Mouse (Mus musculus) embryonic facial prominence, embryonic 13.5 days (tissue): ENCODE measurements around the gene Oas1f. TPM values are rescaled to one million over a fixed set of nuclear protein-coding genes. Genes with fewer than 3 reads are reported as not detected.
"Not testable (repeated sequence)": the region's sequence is repeated elsewhere in the genome, so short reads cannot be mapped to it uniquely, and the experiment has no call there.

Experiments used
- ATAC-seq: fragments of 200-750 bp; cut with Nextera tagmentation; 2 replicates; pipeline ENCODE4 v1.8.0; 2017; ENCODE audit warnings: low read depth; ENCODE audit not compliant: insufficient number of reproducible peaks, insufficient read depth, low FRiP score, low TSS enrichment
- H3K27ac ChIP-seq: fragments of 300-500 bp; sonication (generic); 2 replicates; pipeline ENCODE4 v1.5.1; 2015; ENCODE audit warnings: moderate library complexity, mild to moderate bottlenecking, inconsistent platforms
- H3K27me3 ChIP-seq: fragments of 300-500 bp; sonication (generic); 2 replicates; pipeline ENCODE4 v1.6.1; 2015; ENCODE audit warnings: mild to moderate bottlenecking, inconsistent platforms
- H3K36me3 ChIP-seq: fragments of 300-500 bp; sonication (generic); 2 replicates; pipeline ENCODE4 v1.6.1; 2015; ENCODE audit warnings: mild to moderate bottlenecking, inconsistent platforms
- H3K4me1 ChIP-seq: fragments of 300-500 bp; sonication (generic); 2 replicates; pipeline ENCODE4 v1.6.1; 2015; ENCODE audit warnings: inconsistent platforms
- H3K4me2 ChIP-seq: fragments of 300-500 bp; sonication (generic); 2 replicates; pipeline ENCODE4 v1.6.1; 2015; ENCODE audit warnings: moderate library complexity, mild to moderate bottlenecking, inconsistent platforms
- H3K4me3 ChIP-seq: fragments of 300-500 bp; sonication (generic); 2 replicates; pipeline ENCODE4 v1.5.1; 2015; ENCODE audit warnings: mild to moderate bottlenecking, inconsistent platforms
- H3K9ac ChIP-seq: fragments of 300-500 bp; sonication (generic); 2 replicates; pipeline ENCODE4 v1.6.1; 2015; ENCODE audit warnings: mild to moderate bottlenecking, inconsistent platforms
- H3K9me3 ChIP-seq: fragments of 300-500 bp; sonication (generic); 2 replicates; pipeline ENCODE4 v1.6.1; 2016; ENCODE audit warnings: inconsistent platforms
- WGBS: fragments of 180-500 bp; shearing (Covaris S2); methylation state at CpG from one replicate; pipeline ENCODE4 v1.1.7; 2015; ENCODE audit warnings: mixed read lengths; 5-methylcytosine and 5-hydroxymethylcytosine counted together
- polyA plus RNA-seq: library from polyadenylated mRNA; unstranded; fragments of >200 nt; fragmentation: Nextera tagmentation; extraction: Ambion mirVana; gene quantifications from 2 replicates; pipeline ENCODE4 v1.2.1, GENCODE M21; 2015

The Oas1f gene
- not detected in 2 replicates for polyA plus RNA-seq

- WGBS: 75% methylated on average over 4 of the region's 4 CpGs
- Histone ChIP-seq H3K4me1 (0 out of 2 replicates have a peak, but pooled peaks cover 4% of the 10 kb centered on the region), H3K9ac (no peak within 1 kb of the TSS), H3K36me3 (no peaks in the 10 kb centered on the region), H3K27me3 (no peaks in the 10 kb centered on the region), H3K9me3 (no peaks in the 10 kb centered on the region; the same call in 1 of the 2 replicates), H3K4me2 (no peak within 1 kb of the TSS), H3K27ac (no peak within 1 kb of the TSS), H3K4me3 (no peak within 1 kb of the TSS)
- ATAC-seq: no peak
Measured at GRCm38 (mm10) chr5:120847067-120847466, at the start of gene Oas1f. Oas1f (plus strand) TSS chr5:120847367.

DNA sequence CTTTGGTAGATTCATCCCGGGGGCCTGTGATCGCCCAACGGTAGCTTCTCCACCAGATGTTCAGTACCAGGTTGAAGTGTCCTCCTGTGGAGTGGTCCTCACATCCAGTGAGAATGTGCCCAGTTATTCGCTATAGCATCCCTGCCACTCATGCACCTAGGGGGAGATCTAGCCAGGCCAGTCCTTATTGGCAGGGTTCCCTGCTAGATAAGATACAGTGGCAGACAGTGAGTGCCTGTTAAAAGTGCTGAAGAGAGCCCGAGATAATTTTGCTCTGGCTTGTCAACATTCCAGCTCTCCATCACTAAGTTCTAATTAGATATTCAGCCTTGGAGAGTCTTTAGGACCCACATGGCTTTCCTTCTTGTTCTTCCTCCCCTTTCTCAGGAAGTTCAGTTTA lies 49.0 kb upstream of the Oas1f start:
- 74% methylated on average over 5 of the region's 5 CpGs for WGBS
- H3K27me3 ChIP-seq, H3K4me2 ChIP-seq, H3K4me1 ChIP-seq, H3K9ac ChIP-seq, ATAC-seq, H3K27ac ChIP-seq, H3K36me3 ChIP-seq, H3K4me3 ChIP-seq, H3K9me3 ChIP-seq: not testable (repeated sequence)

DNA sequence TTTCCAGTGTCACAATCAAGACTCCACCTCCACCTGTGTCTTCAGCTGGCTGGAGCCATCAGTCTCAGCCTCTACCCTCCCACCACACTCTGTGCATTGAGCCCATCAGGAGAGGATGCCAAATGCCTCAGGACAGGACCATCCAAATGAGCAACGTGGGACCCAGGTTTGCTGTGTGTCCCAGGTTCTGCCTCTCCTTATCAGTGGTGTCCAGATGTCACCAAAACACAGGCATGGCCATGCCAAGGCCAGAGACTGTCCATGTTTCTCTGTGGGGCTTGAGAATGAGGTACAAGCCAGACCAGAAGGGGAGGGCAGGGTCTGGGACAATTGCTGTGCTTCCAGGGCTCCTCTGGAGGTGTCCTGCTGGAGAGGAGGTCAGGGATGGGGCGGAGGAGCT lies 48.2 kb upstream of the Oas1f start:
- not testable (repeated sequence) for H3K4me1 ChIP-seq, H3K4me3 ChIP-seq, H3K27me3 ChIP-seq, ATAC-seq, H3K4me2 ChIP-seq, H3K36me3 ChIP-seq, H3K9ac ChIP-seq, H3K9me3 ChIP-seq, H3K27ac ChIP-seq
- WGBS: 39% methylated on average over 1 of the region's 2 CpGs

GRCm38 (mm10) chr5:120803596-120803995 lies 43.6 kb upstream of the Oas1f start:
- Histone ChIP-seq H3K27me3 (no peaks in the 10 kb centered on the region), H3K4me3 (no peak overlapping the region), H3K27ac (peak overlapping the region; percentile 62; the same call in 1 of the 2 replicates), H3K4me2 (no peak overlapping the region), H3K4me1 (no peaks in the 10 kb centered on the region), H3K9ac (no peak overlapping the region), H3K9me3 (no peaks in the 10 kb centered on the region), H3K36me3 (no peaks in the 10 kb centered on the region)
- WGBS: 66% methylated on average over 2 of the region's 2 CpGs
- no peak for ATAC-seq

GRCm38 (mm10) chr5:120806458-120806857 lies 40.7 kb upstream of the Oas1f start:
- Histone ChIP-seq H3K9ac (no peak overlapping the region), H3K27me3 (no peaks in the 10 kb centered on the region), H3K9me3 (no peaks in the 10 kb centered on the region), H3K27ac (no peak overlapping the region), H3K4me1 (0 out of 2 replicates have a peak, but pooled peaks cover 1% of the 10 kb centered on the region), H3K4me2 (no peak overlapping the region), H3K4me3 (no peak overlapping the region), H3K36me3 (no peaks in the 10 kb centered on the region)
- 86% methylated on average over 1 of the region's 1 CpGs for WGBS
- ATAC-seq: no peak

GRCm38 (mm10) chr5:120809171-120809570 lies 38.0 kb upstream of the Oas1f start:
- Histone ChIP-seq H3K4me3 (no peak overlapping the region), H3K4me2 (no peak overlapping the region), H3K27me3 (no peaks in the 10 kb centered on the region), H3K9me3 (no peaks in the 10 kb centered on the region), H3K27ac (no peak overlapping the region), H3K36me3 (no peaks in the 10 kb centered on the region), H3K9ac (no peak overlapping the region), H3K4me1 (peaks cover 14% of the 10 kb centered on the region)
- WGBS: 33% methylated on average over 6 of the region's 6 CpGs
- ATAC-seq: no peak

DNA sequence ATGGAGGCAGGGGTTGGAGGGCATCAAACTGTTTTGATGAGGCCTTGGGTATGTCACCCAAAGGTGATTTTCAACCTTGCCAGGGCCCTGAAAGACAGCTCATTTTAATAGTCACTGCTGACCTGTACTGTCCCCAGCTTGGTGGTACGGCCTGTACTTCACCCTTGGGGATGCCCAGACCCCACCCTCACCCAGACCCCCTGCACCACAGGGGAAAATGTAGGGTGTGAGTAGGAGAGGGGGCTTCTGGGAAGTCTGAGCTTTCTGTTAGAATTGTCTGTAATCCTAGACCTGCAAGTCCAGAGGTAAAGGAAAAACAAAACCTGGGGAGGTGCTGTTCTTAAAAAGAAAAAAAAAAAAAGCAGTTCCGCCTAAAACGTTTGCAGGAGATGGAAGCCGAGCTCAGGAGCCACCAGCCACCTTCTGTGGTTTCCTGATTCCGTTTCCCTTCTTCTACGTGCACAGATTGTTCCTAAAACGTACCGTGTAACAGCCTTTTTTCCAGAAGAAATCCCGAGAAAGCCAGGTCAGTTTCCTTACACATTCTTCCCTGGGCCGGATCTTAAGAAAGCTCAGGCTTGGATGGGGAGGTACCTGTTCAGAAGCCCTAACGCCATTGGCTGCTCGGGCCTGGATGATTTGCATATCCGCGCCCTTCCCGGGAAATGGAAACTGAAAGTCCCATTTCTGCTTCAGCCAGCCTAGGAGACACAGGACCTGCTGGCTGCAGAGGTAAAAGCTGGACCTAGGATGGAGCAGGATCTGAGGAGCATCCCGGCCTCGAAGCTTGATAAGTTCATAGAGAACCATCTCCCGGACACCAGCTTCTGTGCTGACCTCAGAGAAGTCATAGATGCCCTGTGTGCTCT lies 35.0 kb upstream of the Oas1f start, which contains the start of gene Oas1c:
TSS of gene Oas1c (minus strand) at position 564 of the 869 bp plus-strand sequence.
- Histone ChIP-seq H3K27me3 (no peaks in the 10 kb centered on the region), H3K9me3 (no peaks in the 10 kb centered on the region), H3K9ac (peak within 1 kb of the TSS; percentile 62), H3K27ac (peak within 1 kb of the TSS; percentile 86), H3K4me2 (peak within 1 kb of the TSS; percentile 58), H3K4me1 (peaks cover 14% of the 10 kb centered on the region), H3K36me3 (no peaks in the 10 kb centered on the region), H3K4me3 (peak within 1 kb of the TSS; percentile 38)
- 4% methylated on average over 18 of the region's 18 CpGs for WGBS
- peak; percentile 43; the same call in 1 of the 2 replicates for ATAC-seq

GRCm38 (mm10) chr5:120813023-120813422 lies 34.1 kb upstream of the Oas1f start:
- Histone ChIP-seq H3K4me2 (peak overlapping the region; percentile 58), H3K4me3 (peak overlapping the region; percentile 38), H3K36me3 (no peaks in the 10 kb centered on the region), H3K9me3 (no peaks in the 10 kb centered on the region), H3K27ac (no peak overlapping the region), H3K9ac (peak overlapping the region; percentile 62), H3K27me3 (no peaks in the 10 kb centered on the region), H3K4me1 (peaks cover 14% of the 10 kb centered on the region)
- no peak for ATAC-seq
- WGBS: 82% methylated on average over 6 of the region's 6 CpGs

- H3K9ac ChIP-seq: no peak overlapping the region
- H3K36me3 ChIP-seq: no peaks in the 10 kb centered on the region
- H3K27me3 ChIP-seq: no peaks in the 10 kb centered on the region
- H3K27ac ChIP-seq: no peak overlapping the region
- H3K9me3 ChIP-seq: peaks cover 15% of the 10 kb centered on the region
- H3K4me2 ChIP-seq: no peak overlapping the region
- ATAC-seq: no peak
- WGBS: 54% methylated on average over 3 of the region's 3 CpGs
- H3K4me1 ChIP-seq: peaks cover 14% of the 10 kb centered on the region
- no peak overlapping the region for H3K4me3 ChIP-seq
Measured at GRCm38 (mm10) chr5:120815949-120816348, 31.2 kb upstream of the Oas1f start.

- no peak for ATAC-seq
- no peaks in the 10 kb centered on the region for H3K36me3 ChIP-seq
- H3K27ac ChIP-seq: no peak overlapping the region
- no peaks in the 10 kb centered on the region for H3K27me3 ChIP-seq
- no peak overlapping the region for H3K4me3 ChIP-seq
- H3K4me2 ChIP-seq: no peak overlapping the region
- peaks cover 15% of the 10 kb centered on the region for H3K9me3 ChIP-seq
- H3K9ac ChIP-seq: no peak overlapping the region
- H3K4me1 ChIP-seq: no peaks in the 10 kb centered on the region
Measured at GRCm38 (mm10) chr5:120818999-120819398, 28.2 kb upstream of the Oas1f start.

DNA sequence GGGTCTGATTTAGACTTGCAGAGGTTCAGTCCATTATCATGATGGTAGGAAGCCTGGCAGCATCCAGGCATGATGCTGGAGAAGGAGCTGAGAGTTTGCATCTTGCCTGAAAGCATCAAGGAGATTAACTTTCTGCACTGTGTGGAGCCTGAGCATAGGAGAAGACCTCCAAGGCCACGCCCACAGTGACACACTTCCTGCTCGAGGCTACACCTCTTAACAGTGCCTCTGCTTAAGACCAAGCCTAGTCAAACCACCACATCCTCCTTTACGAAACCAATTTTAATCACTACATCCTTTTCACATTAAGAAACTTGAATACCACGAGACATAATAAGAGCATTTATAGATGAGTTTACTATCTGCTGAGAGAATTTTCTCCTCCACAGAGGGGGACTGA lies 16.1 kb upstream of the Oas1f start:
- Histone ChIP-seq H3K4me1 (no peaks in the 10 kb centered on the region), H3K4me2 (no peak overlapping the region), H3K9me3 (no peaks in the 10 kb centered on the region), H3K4me3 (no peak overlapping the region), H3K36me3 (no peaks in the 10 kb centered on the region), H3K27ac (no peak overlapping the region), H3K9ac (no peak overlapping the region), H3K27me3 (peaks cover 15% of the 10 kb centered on the region)
- WGBS: 79% methylated on average over 4 of the region's 4 CpGs
- ATAC-seq: no peak
